Mouse (Mus musculus): ENCODE data around the gene Tbc1d10c.
A peak's percentile ranks its signal among the peaks of the same experiment; 100 is the strongest.

The Tbc1d10c gene

DNA sequence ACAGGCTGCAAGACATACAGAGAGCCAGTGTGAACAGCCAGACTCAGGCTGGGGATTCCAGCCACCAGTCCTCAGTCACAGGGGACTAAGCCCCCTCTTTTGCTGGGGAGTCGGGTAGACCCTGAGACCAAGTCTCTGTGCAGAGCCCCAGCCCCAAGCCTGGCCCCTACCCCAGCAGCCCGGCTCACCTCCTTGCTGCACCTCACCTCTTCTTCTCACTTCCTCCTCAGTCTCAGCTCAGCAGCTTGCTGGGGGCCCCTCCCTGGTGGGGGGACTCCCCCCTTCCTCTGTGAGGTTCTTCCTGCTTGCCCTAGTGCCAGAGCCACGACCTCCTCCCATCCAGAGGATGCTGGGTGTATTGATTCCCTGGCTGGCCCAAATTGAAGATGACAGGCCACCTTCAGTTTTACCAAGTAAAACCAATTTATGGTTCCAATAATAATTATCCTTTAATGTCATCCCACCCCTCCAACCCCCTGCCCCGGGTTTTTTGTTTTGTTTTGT, at the start of gene Tbc1d10c:
Gene Tbc1d10c, minus strand, starts transcription at position 454 of the 504 bp plus-strand sequence.
- DNase-seq (ENCODE audit: low spot score in 2 of 2), result peak; percentile 76 to 85

- no peak for DNase-seq (ENCODE audit: low spot score in 2 of 2)
Observed at GRCm38 (mm10) chr19:4240247-4240668, 49.2 kb upstream of the Tbc1d10c start.

- no peak for DNase-seq (ENCODE audit: low spot score in 2 of 2)
Observed at GRCm38 (mm10) chr19:4234548-4234947, 43.5 kb upstream of the Tbc1d10c start.

DNA sequence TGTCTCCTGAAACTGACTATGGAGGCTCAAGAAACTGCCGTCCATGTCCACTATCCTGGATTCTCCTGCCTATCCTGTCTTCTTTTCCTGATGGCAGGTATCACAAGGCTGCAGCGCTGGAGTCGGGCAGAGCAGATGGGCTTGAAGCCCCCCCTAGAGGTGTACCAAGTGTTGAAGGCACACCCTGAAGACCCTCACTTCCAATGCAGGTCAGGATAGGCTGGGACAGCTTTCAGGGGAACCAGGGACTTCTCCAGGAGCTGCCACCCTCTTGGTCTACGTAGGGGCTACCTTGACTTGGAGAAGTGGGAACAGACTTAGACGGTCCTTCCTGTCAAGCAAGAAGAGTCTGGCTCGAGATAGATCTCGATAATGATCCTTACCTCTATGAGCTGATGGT, 41.6 kb upstream of the Tbc1d10c start:
- DNase-seq (ENCODE audit: low spot score in 2 of 2), result no peak

DNA sequence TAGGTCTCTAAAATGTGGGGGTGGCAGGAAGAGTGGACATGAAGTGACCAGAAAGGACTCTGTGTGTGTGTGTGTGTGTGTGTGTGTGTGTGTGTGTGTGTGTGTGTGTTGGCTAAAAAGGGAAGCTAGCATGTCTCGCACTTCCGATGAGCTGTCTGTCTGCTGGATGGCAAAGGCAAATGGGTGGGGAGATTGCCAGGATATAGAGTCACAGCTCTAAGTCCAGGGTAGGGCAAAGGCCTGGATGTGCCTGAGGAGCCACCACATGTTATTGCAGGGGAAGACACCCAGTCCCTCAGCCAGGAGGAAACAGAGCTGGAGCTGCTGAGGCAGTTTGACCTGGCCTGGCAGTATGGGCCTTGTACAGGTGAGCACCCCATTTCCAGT, 41.1 kb upstream of the Tbc1d10c start:
- DNase-seq (ENCODE audit: low spot score in 2 of 2), result no peak

- peak; percentile 95 to 96 for DNase-seq (ENCODE audit: low spot score in 2 of 2)
Observed at GRCm38 (mm10) chr19:4231253-4232185, 40.4 kb upstream of the Tbc1d10c start, which contains the start of gene Pold4. Pold4 (plus strand) TSS chr19:4231899.

GRCm38 (mm10) chr19:4230415-4230814, 39.3 kb upstream of the Tbc1d10c start:
- no peak for DNase-seq (ENCODE audit: low spot score in 2 of 2)

DNA sequence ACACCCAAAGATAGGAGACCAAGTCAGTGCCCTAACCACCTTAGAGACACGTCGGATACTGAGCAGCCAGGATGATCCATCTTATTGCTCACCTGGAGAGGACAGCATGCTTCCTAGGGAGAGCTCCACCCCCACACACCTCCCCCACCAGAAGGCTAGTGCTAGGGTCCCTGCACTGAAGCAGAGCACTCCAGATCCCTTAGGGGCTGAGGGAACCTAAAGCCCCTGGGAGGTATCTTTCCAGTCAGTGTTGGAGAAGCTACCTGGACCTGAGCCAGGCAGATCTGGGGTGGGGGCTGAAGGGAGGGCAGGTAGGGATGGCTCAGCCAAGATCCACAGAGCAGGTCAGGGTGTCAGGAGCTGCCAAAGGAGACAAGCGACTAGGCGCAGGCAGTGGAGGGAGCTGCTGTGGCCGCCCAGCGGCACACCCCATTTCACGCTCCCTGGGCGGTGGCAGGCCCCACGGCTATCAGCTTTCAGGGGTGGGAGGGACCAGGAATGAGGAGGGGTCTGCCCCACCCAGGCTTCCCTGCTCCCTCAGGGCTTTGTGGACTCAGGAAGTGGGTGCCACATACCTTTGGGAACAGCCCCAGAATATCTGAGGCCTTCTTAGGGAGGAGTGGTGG, 38.5 kb upstream of the Tbc1d10c start:
- no peak for DNase-seq (ENCODE audit: low spot score in 2 of 2)

DNA sequence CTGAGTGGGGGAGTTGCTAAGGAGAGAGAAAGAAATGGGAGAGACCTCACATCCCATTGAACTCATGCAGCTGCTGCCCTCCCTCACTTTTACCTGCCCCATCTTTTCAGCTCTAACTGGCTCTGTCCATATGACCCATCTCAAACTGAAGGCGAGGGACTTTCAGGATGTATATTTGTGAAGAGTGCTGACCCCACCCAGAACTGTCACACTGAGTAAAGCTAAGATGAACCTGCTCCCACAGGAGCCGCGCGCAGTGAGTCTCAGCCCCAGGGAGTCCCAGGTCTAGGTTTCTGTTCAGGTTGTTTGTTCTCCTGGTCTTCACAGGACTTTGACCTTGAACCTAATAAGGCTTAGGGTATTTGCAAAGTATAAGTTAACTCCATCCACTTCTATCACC, 37.8 kb upstream of the Tbc1d10c start:
- no peak for DNase-seq (ENCODE audit: low spot score in 2 of 2)

DNA sequence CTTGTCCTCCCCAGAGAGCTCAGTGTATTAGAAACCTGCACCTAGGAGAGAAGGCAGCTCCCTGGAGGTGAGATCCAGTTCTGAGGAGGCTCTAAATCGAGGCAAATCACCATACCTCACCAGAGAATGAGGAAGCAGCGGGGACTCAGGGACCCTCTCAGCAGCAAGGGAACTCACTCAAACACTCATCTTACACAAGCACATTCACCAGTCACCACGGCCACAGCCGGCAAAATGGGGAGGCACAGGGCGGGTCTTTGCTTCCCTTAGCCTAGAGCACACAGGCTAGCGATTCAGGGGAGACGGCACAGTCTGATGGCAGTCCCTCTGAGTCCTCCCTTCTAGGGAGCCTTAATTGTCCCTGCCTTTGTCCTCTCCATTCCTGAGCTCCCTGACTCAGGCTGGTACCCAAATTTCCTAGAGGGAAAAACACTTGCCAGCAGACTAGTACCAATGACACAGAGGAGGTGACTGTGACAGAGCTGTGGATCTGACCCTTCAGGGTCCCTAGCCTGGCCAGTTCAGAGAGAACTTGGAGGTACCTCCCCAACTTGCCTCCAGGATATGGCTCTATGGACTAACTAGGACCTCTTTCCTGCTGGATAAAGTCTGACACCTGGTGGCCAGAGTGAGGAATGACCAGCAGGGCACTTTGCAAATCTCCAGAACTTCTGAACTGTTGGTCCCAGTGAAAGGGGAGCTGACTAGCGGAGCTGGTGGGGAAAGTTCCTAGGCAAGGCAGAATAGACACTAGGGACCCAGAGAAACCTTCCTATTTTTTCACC, 37.0 kb upstream of the Tbc1d10c start:
- DNase-seq (ENCODE audit: low spot score in 2 of 2), result peak; percentile 74 to 88

DNA sequence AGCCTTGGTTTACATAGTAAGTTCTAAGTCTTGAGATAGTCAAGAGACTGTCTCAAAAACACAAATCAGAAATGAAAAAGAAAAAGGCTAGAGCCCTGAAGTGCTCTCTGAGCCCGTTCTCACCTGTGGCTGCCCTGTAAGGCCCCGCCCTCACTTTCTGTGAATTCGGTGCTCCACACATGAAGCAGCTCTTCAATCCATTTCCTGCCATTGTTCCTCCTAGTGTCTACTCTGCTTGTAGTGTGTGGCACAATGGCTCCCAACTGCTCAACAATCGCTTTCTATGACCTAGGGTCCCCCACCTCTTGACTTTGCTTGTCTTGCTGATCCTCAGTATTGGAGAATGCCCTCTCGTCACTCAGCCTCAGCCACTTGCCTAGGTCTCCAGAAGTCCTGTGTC, 36.4 kb upstream of the Tbc1d10c start:
- no peak for DNase-seq (ENCODE audit: low spot score in 2 of 2)

- DNase-seq (ENCODE audit: low spot score in 2 of 2), result no peak
Observed at GRCm38 (mm10) chr19:4226779-4227178, 35.7 kb upstream of the Tbc1d10c start.

- peak in 1 of 2 experiments; percentile 48 for DNase-seq (ENCODE audit: low spot score in 2 of 2)
Observed at GRCm38 (mm10) chr19:4222165-4222564, 31.1 kb upstream of the Tbc1d10c start.

DNA sequence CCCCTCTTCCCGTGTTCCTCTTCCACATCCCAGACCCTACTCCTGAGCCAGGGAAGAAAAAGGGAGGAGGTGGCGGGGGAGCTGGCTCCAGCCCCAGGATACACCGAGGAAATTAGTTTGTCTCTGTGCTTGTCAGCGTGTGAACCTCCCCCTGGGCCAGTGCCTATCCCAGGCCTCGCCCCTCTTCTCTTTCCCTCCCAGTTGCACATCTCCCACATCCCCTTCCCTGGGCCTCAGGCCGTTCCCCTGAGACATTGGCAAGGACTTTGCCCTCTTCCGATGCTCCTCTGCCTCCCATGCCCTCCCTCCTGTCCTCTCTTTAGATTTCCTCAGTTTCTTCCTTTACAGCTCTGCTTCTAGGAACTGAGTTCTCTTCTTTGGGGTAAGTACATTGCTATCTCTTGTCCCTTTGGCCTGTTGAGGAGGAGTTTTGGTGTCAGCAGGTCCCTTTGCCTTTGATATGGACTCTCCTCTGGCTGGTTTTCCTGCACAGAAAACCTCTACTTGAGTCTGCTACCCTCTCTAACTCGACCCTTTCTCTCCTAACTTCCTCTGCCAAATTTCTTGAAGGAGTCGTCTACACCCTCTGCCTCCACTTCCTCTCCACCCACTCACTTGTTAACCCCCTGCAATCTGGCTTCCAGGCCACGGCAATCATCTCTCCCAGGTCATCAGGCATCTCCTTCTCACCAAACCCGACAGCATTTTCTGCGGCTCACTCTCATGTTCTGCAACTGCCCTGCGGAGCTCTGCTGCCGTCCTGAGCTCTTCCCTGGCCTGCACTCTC, 30.1 kb upstream of the Tbc1d10c start:
- DNase-seq (ENCODE audit: low spot score in 2 of 2), result peak in 1 of 2 experiments; percentile 67

- DNase-seq (ENCODE audit: low spot score in 2 of 2), result peak in 1 of 2 experiments; percentile 57
Observed at GRCm38 (mm10) chr19:4220416-4220815, 29.3 kb upstream of the Tbc1d10c start.

- no peak for DNase-seq (ENCODE audit: low spot score in 2 of 2)
Observed at GRCm38 (mm10) chr19:4219943-4220342, 28.9 kb upstream of the Tbc1d10c start.

DNA sequence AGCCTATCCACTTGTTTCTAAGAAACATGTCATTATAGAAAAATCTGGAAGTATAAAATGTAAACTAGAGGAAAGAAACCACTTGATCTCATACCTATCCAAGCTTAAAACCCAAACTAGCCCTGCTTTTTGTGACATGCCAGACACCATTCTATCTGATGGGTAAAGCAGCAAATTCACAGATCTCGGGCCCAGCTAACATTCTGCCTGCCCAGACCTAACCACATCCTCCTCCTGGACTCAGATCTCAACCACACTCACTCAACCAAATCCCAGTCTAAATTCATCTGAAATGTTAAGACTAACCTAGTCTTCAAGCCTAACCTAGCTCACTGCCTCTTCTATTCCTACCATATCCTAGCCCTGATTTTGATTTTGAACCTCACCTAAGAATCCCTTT, 27.7 kb upstream of the Tbc1d10c start:
- DNase-seq (ENCODE audit: low spot score in 2 of 2), result no peak

GRCm38 (mm10) chr19:4218293-4218692, 27.2 kb upstream of the Tbc1d10c start:
- peak in 1 of 2 experiments; percentile 58 for DNase-seq (ENCODE audit: low spot score in 2 of 2)

GRCm38 (mm10) chr19:4217855-4218254, 26.8 kb upstream of the Tbc1d10c start:
- DNase-seq (ENCODE audit: low spot score in 2 of 2), result no peak

- DNase-seq (ENCODE audit: low spot score in 2 of 2), result no peak
Observed at GRCm38 (mm10) chr19:4217140-4217539, 26.1 kb upstream of the Tbc1d10c start.
